Mouse (Mus musculus) limb, embryonic 12.5 days (tissue): ENCODE data around the gene Tomm6. TPM values are rescaled to one million over a fixed set of nuclear protein-coding genes. Genes with fewer than 3 reads are reported as not detected.

Experiments used
- ATAC-seq: fragments of 200-750 bp; cut with Nextera tagmentation; 2 replicates; pipeline ENCODE4 v1.8.0; 2017; ENCODE audit warnings: low read depth, moderate TSS enrichment; ENCODE audit not compliant: insufficient number of reproducible peaks, insufficient read depth, low FRiP score, low TSS enrichment
- H3K27ac ChIP-seq: fragments of 300-500 bp; sonication (generic); 2 replicates; pipeline ENCODE4 v1.5.1; 2016; ENCODE audit warnings: mild to moderate bottlenecking, moderate library complexity
- H3K27me3 ChIP-seq: fragments of 300-500 bp; sonication (generic); 2 replicates; pipeline ENCODE4 v1.6.1; 2016; ENCODE audit warnings: mild to moderate bottlenecking, moderate library complexity
- H3K36me3 ChIP-seq: fragments of 300-500 bp; sonication (generic); 2 replicates; pipeline ENCODE4 v1.6.1; 2016; ENCODE audit warnings: mild to moderate bottlenecking, moderate library complexity
- H3K4me1 ChIP-seq: fragments of 300-500 bp; sonication (generic); replicated peaks from 2 replicates; pipeline ENCODE4 v1.6.1; 2016
- H3K4me2 ChIP-seq: fragments of 300-500 bp; sonication (generic); 2 replicates; pipeline ENCODE4 v1.6.1; 2016; ENCODE audit warnings: mild to moderate bottlenecking, moderate library complexity
- H3K4me3 ChIP-seq: fragments of 300-500 bp; sonication (generic); replicated peaks from 2 replicates; pipeline ENCODE4 v1.5.1; 2016; ENCODE audit warnings: mild to moderate bottlenecking
- H3K9ac ChIP-seq: fragments of 300-500 bp; sonication (generic); replicated peaks from 2 replicates; pipeline ENCODE4 v1.6.1; 2016; ENCODE audit warnings: mild to moderate bottlenecking, moderate library complexity
- H3K9me3 ChIP-seq: fragments of 300-500 bp; sonication (generic); 2 replicates; pipeline ENCODE4 v1.6.1; 2016; ENCODE audit warnings: mild to moderate bottlenecking, moderate library complexity
- WGBS: fragments of 180-500 bp; shearing (Covaris S2); methylation state at CpG from one replicate; pipeline ENCODE4 v1.1.7; 2016; 5-methylcytosine and 5-hydroxymethylcytosine counted together
- polyA plus RNA-seq: library from polyadenylated mRNA; unstranded; fragments of >200 nt; fragmentation: Nextera tagmentation; extraction: Ambion mirVana; gene quantifications from 2 replicates; pipeline ENCODE4 v1.2.1, GENCODE M21; 2016

The Tomm6 gene
- polyA plus RNA-seq, 1 experiment from 2014 or later: 437 TPM

DNA sequence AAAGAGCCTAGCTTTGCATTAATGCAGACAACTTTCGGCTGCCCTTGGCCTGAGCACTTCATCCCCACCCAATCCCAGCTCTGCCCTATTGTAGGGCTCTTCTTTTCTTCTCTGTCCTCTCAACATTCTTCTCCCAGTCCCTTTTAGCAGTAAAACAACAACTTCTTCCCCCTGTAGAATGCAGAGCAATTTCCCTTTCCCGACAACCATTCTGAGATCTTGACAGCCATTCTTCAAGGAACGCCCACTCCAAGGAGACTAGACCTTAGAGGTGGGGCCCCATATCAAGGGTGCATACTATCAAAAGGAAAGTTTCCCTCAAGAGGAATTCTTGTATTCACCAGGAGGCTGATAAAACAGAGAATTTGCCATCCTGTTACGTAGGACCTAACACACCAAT lies 39.2 kb downstream of the Tomm6 start:
- Histone ChIP-seq H3K27ac (no peak overlapping the region), H3K4me1 (no peaks in the 10 kb centered on the region), H3K4me3 (no peak overlapping the region), H3K27me3 (no peaks in the 10 kb centered on the region), H3K36me3 (peaks cover 12% of the 10 kb centered on the region), H3K4me2 (no peak overlapping the region), H3K9ac (no peak overlapping the region), H3K9me3 (no peaks in the 10 kb centered on the region)
- WGBS: 75% methylated on average over 4 of the region's 4 CpGs
- no peak for ATAC-seq

DNA sequence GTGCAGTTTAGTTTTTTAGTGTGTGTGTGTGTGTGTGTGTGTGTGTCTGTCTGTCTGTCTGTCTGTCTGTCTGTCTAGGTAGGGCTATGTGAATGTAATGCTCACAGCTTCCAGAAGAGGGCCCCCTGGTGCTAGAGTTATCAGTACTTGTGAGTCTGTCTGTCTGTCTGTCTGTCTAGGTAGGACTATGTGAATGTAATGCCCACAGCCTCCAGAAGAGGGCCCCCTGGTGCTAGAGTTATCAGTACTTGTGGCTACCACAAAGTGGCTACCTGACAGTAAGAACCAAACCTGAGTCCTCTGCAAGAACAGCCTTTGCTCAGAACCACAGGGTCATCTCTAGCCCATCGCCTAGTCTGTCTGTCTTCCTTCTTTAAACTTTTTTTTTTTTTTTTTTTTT lies 41.5 kb downstream of the Tomm6 start:
- Histone ChIP-seq H3K27me3 (no peaks in the 10 kb centered on the region), H3K9ac (no peak overlapping the region), H3K9me3 (no peaks in the 10 kb centered on the region), H3K4me2 (no peak overlapping the region), H3K36me3 (peaks cover 5% of the 10 kb centered on the region; the same call in 1 of the 2 replicates), H3K4me1 (no peaks in the 10 kb centered on the region), H3K27ac (no peak overlapping the region), H3K4me3 (no peak overlapping the region)
- 86% methylated on average over 1 of the region's 1 CpGs for WGBS
- no peak for ATAC-seq

DNA sequence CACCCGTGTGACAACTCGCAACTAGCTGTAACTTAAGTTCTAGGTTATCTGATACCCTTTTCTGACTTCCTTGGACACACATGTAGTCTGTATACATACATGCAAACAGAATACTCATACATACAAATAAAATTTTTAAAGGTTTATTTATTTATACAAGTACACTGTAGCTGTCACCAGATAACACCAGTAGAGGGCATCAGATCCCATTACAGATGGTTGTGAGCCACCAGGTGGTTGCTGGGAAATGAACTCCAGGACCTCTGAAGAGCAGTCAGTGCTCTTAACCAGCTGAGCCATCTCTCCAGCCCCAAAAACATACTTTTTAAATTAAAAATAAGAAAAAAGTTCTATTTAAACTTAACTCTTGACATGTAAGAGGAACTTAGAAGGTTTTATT lies 45.2 kb downstream of the Tomm6 start:
- H3K4me3 ChIP-seq: no peak overlapping the region
- 82% methylated on average over 2 of the region's 2 CpGs for WGBS
- no peaks in the 10 kb centered on the region; the same call in 1 of the 2 replicates for H3K27me3 ChIP-seq
- no peaks in the 10 kb centered on the region for H3K4me1 ChIP-seq
- no peaks in the 10 kb centered on the region for H3K36me3 ChIP-seq
- no peak overlapping the region for H3K4me2 ChIP-seq
- H3K9ac ChIP-seq: no peak overlapping the region
- H3K9me3 ChIP-seq: no peaks in the 10 kb centered on the region
- H3K27ac ChIP-seq: no peak overlapping the region
- no peak for ATAC-seq

Other genes starting within 250 kb of the Tomm6 start
- gene Taf8, start 186.1 kb downstream of the Tomm6 start, polyA plus RNA-seq: 39.0 and 40.3 TPM in 2 replicates
- 323 and 348 TPM in 2 replicates for gene Ccnd3, start 183.3 kb downstream of the Tomm6 start, polyA plus RNA-seq
- 28.3 and 28.4 TPM in 2 replicates for gene Bysl, start 76.9 kb downstream of the Tomm6 start, polyA plus RNA-seq
- 47.8 and 48.9 TPM in 2 replicates for gene Med20, start 76.8 kb downstream of the Tomm6 start, polyA plus RNA-seq
- gene Gm20517, start 76.8 kb downstream of the Tomm6 start, polyA plus RNA-seq: 2.3 and 2.6 TPM in 2 replicates
- gene Usp49, start 57.7 kb downstream of the Tomm6 start, polyA plus RNA-seq: 8.1 and 8.9 TPM in 2 replicates
- gene Frs3, start 644 bp upstream of the Tomm6 start, polyA plus RNA-seq: 8.9 TPM in 2 replicates
- gene Gm21981, start 6.1 kb upstream of the Tomm6 start, polyA plus RNA-seq: 0.42 and 0.54 TPM in 2 replicates
- gene Prickle4, start 6.3 kb upstream of the Tomm6 start, polyA plus RNA-seq: 1.6 TPM in 1 of 2 replicates, not detected in the other
- not detected in 2 replicates for gene Pgc, start 38.5 kb upstream of the Tomm6 start, polyA plus RNA-seq
- 8.6 and 8.8 TPM in 2 replicates for gene Tfeb, start 48.6 kb upstream of the Tomm6 start, polyA plus RNA-seq
- gene Mdfi, start 146.3 kb upstream of the Tomm6 start, polyA plus RNA-seq: 32.1 and 44.7 TPM in 2 replicates
- gene Foxp4, start 236.3 kb upstream of the Tomm6 start, polyA plus RNA-seq: 35.1 and 41.5 TPM in 2 replicates